Mouse (Mus musculus) intestine, embryonic 15.5 days (tissue): ENCODE results near the gene Gtpbp8. TPM values are rescaled to one million over a fixed set of nuclear protein-coding genes. Genes with fewer than 3 reads are reported as not detected.

Experiments used
- ATAC-seq: fragments of 200-750 bp; cut with Nextera tagmentation; 2 replicates; pipeline ENCODE4 v1.8.0; 2017; ENCODE audit warnings: moderate TSS enrichment, moderate library complexity
- H3K27ac ChIP-seq: fragments of 300-500 bp; sonication (generic); 2 replicates; pipeline ENCODE4 v1.5.1; 2015; ENCODE audit warnings: mild to moderate bottlenecking, inconsistent platforms
- H3K27me3 ChIP-seq: fragments of 300-500 bp; sonication (generic); replicated peaks from 2 replicates; pipeline ENCODE4 v1.6.1; 2015; ENCODE audit warnings: inconsistent platforms
- H3K36me3 ChIP-seq: fragments of 300-500 bp; sonication (generic); 2 replicates; pipeline ENCODE4 v1.6.1; 2015; ENCODE audit warnings: inconsistent platforms
- H3K4me1 ChIP-seq: fragments of 300-500 bp; sonication (generic); replicated peaks from 2 replicates; pipeline ENCODE4 v1.6.1; 2015; ENCODE audit warnings: inconsistent platforms
- H3K4me2 ChIP-seq: fragments of 300-500 bp; sonication (generic); replicated peaks from 2 replicates; pipeline ENCODE4 v1.6.1; 2015; ENCODE audit warnings: mild to moderate bottlenecking, inconsistent platforms
- H3K4me3 ChIP-seq: fragments of 300-500 bp; sonication (generic); replicated peaks from 2 replicates; pipeline ENCODE4 v1.5.1; 2015; ENCODE audit warnings: inconsistent platforms
- H3K9ac ChIP-seq: fragments of 300-500 bp; sonication (generic); 2 replicates; pipeline ENCODE4 v1.6.1; 2015; ENCODE audit warnings: inconsistent platforms
- H3K9me3 ChIP-seq: fragments of 300-500 bp; sonication (generic); 2 replicates; pipeline ENCODE4 v1.6.1; 2016; ENCODE audit warnings: inconsistent platforms
- WGBS: fragments of 180-500 bp; shearing (Covaris S2); methylation state at CpG from one replicate; pipeline ENCODE4 v1.1.7; 2015; 5-methylcytosine and 5-hydroxymethylcytosine counted together
- polyA plus RNA-seq: library from polyadenylated mRNA; unstranded; fragments of >200 nt; fragmentation: Nextera tagmentation; extraction: Ambion mirVana; gene quantifications from 2 replicates; pipeline ENCODE4 v1.2.1, GENCODE M21; 2015

Gtpbp8 gene
- polyA plus RNA-seq, 1 experiment from 2014 or later = 35.0 TPM

GRCm38 (mm10) chr16:44695859-44696620 lies 50.1 kb downstream of the Gtpbp8 start:
- Histone ChIP-seq H3K4me1 (0 out of 2 replicates have a peak, but pooled peaks cover 16% of the 10 kb centered on the region), H3K9me3 (no peaks in the 10 kb centered on the region), H3K4me2 (no peak overlapping the region), H3K9ac (no peak overlapping the region), H3K27me3 (no peaks in the 10 kb centered on the region), H3K4me3 (no peak overlapping the region), H3K36me3 (no peaks in the 10 kb centered on the region), H3K27ac (peak overlapping the region; percentile 69)
- WGBS = 31% methylated on average over 12 of the region's 12 CpGs
- ATAC-seq = peak; percentile 79

DNA sequence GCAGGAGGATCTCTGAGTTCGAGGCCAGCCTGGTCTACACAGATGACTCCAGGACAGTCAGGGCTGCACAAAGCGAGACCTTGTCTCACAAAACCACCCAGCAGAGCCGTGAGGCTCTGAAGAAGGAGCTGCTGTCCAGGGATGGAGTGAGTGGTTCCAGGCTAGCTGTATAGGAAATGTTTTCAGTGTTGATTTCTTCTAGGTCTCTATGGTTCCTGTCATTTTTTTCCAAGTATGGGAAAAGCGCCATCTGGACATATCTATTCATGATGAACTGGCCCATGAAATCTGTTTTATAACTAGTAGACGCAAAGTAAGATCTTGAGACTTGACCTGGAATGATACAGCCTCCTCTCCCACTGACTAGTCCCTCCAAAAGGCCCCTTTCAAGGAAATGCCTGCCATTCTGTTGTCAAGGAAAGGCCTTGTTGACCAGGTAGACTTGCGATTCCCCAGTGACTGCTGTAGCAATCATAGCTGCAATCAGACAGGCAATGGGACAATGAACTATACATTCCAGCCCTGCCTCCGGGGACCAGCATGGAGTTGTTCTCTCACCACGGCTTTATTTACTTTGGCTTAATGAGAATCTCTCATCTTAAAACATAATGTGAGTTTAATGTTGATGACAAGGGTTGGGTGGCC lies 50.8 kb downstream of the Gtpbp8 start:
- 50% methylated on average over 8 of the region's 8 CpGs for WGBS
- Histone ChIP-seq H3K4me2 (no peak overlapping the region), H3K27ac (peak overlapping the region; percentile 69), H3K27me3 (no peaks in the 10 kb centered on the region), H3K4me1 (0 out of 2 replicates have a peak, but pooled peaks cover 16% of the 10 kb centered on the region), H3K9ac (no peak overlapping the region), H3K9me3 (no peaks in the 10 kb centered on the region), H3K36me3 (no peaks in the 10 kb centered on the region), H3K4me3 (no peak overlapping the region)
- ATAC-seq = peak; percentile 35

GRCm38 (mm10) chr16:44693695-44694094 lies 52.5 kb downstream of the Gtpbp8 start:
- WGBS = 70% methylated on average over 6 of the region's 6 CpGs
- H3K9ac ChIP-seq = no peak overlapping the region
- ATAC-seq = no peak
- H3K27me3 ChIP-seq = no peaks in the 10 kb centered on the region
- H3K4me3 ChIP-seq = no peak overlapping the region
- no peaks in the 10 kb centered on the region for H3K36me3 ChIP-seq
- H3K9me3 ChIP-seq = no peaks in the 10 kb centered on the region
- H3K4me2 ChIP-seq = no peak overlapping the region
- H3K27ac ChIP-seq = no peak overlapping the region
- 0 out of 2 replicates have a peak, but pooled peaks cover 16% of the 10 kb centered on the region for H3K4me1 ChIP-seq

DNA sequence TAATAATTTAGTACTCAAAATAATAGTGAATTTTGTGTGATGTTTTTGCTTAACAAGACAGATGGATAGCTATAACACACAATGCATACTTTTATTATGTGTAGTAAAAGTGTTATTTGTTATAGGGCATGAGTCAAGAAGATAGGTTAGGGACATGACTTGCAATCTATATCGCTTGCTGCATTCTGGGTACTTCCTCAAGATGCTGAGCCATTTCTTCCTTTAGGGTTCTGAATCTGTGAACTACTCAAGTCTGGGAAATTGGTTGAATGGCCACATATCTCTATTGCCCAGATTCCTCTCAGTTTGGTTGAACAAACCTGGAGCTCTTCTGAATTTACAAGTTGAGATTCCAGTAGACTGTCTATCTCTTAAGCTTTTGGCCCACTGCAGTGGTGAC lies 53.6 kb downstream of the Gtpbp8 start:
- no peak overlapping the region for H3K27ac ChIP-seq
- no peak overlapping the region for H3K9ac ChIP-seq

GRCm38 (mm10) chr16:44691561-44692141 lies 54.5 kb downstream of the Gtpbp8 start:
- H3K4me3 ChIP-seq = no peak overlapping the region
- ATAC-seq = 0 out of 2 replicates have a peak, but pooled peaks have one; percentile 14
- no peaks in the 10 kb centered on the region for H3K36me3 ChIP-seq
- no peak overlapping the region for H3K9ac ChIP-seq
- 48% methylated on average over 17 of the region's 17 CpGs for WGBS
- H3K4me2 ChIP-seq = peak overlapping the region; percentile 17; the same call in 1 of the 2 replicates
- H3K27me3 ChIP-seq = no peaks in the 10 kb centered on the region
- peak overlapping the region; percentile 11; the same call in 1 of the 2 replicates for H3K27ac ChIP-seq
- 0 out of 2 replicates have a peak, but pooled peaks cover 16% of the 10 kb centered on the region for H3K4me1 ChIP-seq
- no peaks in the 10 kb centered on the region for H3K9me3 ChIP-seq

More for the DNA sequence above, 53.6 kb downstream of the Gtpbp8 start:
- H3K9me3 ChIP-seq = no peaks in the 10 kb centered on the region
- H3K36me3 ChIP-seq = no peaks in the 10 kb centered on the region
- H3K4me1 ChIP-seq = 0 out of 2 replicates have a peak, but pooled peaks cover 18% of the 10 kb centered on the region
- no peaks in the 10 kb centered on the region for H3K27me3 ChIP-seq
- no peak overlapping the region for H3K4me3 ChIP-seq
- no peak overlapping the region for H3K4me2 ChIP-seq
- WGBS = 89% methylated on average over 1 of the region's 1 CpGs
- ATAC-seq = no peak

DNA sequence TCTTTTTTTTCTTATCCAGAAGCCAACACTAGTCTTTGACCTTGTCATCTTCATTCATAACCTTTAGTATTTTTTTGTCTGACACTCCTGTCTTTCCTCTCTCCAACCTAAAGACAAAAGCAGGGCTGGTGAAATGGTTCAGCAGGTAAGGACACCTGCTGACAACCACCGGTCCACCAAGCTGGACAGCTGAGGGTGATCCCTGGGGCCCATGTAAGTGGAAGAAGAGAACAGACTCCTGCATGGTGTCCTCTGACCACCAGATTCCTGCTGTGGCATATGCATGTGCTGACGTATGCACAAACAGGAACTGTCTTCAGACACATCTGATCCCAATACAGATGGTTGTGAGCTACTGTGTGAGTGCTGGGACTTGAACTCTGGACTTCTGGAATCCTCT lies 55.1 kb downstream of the Gtpbp8 start:
- H3K9me3 ChIP-seq = no peaks in the 10 kb centered on the region
- no peak for ATAC-seq

GRCm38 (mm10) chr16:44690501-44690900 lies 55.7 kb downstream of the Gtpbp8 start:
- H3K9me3 ChIP-seq = no peaks in the 10 kb centered on the region
- H3K4me3 ChIP-seq = no peak overlapping the region
- no peak overlapping the region for H3K27ac ChIP-seq
- 0 out of 2 replicates have a peak, but pooled peaks cover 9% of the 10 kb centered on the region for H3K4me1 ChIP-seq
- no peak overlapping the region for H3K4me2 ChIP-seq
- WGBS = 79% methylated on average over 2 of the region's 2 CpGs
- no peaks in the 10 kb centered on the region for H3K27me3 ChIP-seq
- no peaks in the 10 kb centered on the region for H3K36me3 ChIP-seq
- no peak overlapping the region for H3K9ac ChIP-seq
- no peak for ATAC-seq

More for the DNA sequence above, 55.1 kb downstream of the Gtpbp8 start:
- no peaks in the 10 kb centered on the region for H3K27me3 ChIP-seq
- no peak overlapping the region for H3K4me3 ChIP-seq
- H3K9ac ChIP-seq = no peak overlapping the region
- H3K27ac ChIP-seq = peak overlapping the region; percentile 11; the same call in 1 of the 2 replicates
- no peak overlapping the region for H3K4me2 ChIP-seq
- H3K36me3 ChIP-seq = no peaks in the 10 kb centered on the region
- 67% methylated on average over 2 of the region's 2 CpGs for WGBS
- H3K4me1 ChIP-seq = 0 out of 2 replicates have a peak, but pooled peaks cover 11% of the 10 kb centered on the region

GRCm38 (mm10) chr16:44688507-44688906 lies 57.7 kb downstream of the Gtpbp8 start:
- Histone ChIP-seq H3K27me3 (no peaks in the 10 kb centered on the region), H3K4me3 (no peak overlapping the region), H3K4me1 (0 out of 2 replicates have a peak, but pooled peaks cover 8% of the 10 kb centered on the region), H3K4me2 (no peak overlapping the region), H3K9ac (no peak overlapping the region), H3K27ac (no peak overlapping the region), H3K9me3 (no peaks in the 10 kb centered on the region), H3K36me3 (no peaks in the 10 kb centered on the region)
- WGBS = 20% methylated on average over 4 of the region's 4 CpGs
- ATAC-seq = 0 out of 2 replicates have a peak, but pooled peaks have one; percentile 11

DNA sequence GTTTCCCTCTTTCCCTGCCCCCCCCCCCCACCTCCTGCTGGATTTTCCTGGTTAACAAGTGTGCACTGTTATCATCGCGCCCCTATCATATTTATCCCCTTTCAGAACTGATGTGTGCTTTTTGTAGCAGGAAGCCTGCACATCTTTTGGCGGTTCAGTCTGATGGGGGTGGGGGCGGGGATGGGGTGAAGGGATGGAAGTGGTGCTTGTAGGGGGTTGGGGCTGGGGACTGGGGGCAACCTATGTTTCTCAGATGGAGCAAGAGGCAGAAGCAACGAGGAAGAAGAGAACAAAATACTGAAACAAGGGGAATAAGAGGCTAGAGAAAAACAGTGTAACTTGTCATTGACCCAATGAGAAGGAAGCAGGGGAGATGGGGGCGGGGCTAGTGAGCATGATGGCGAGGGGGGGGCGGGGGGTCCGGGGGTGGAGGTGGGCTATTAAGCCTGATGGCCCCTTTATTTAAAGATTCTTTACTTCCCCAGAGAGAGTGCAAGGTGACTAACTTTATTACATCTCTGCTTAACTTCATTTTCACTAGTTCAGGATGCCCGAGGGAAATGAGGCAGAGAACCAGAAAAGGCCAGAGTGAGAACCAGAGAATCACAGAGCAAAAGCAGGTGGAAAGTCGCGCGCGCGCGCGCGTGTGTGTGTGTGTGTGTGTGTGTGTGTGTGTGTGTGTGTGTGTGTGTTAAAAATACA lies 58.3 kb downstream of the Gtpbp8 start:
- no peaks in the 10 kb centered on the region for H3K36me3 ChIP-seq
- WGBS = 9% methylated on average over 18 of the region's 18 CpGs
- no peaks in the 10 kb centered on the region for H3K27me3 ChIP-seq
- H3K4me2 ChIP-seq = peak overlapping the region; percentile 24
- ATAC-seq = peak; percentile 31; the same call in 1 of the 2 replicates
- H3K4me1 ChIP-seq = 0 out of 2 replicates have a peak, but pooled peaks cover 8% of the 10 kb centered on the region
- H3K27ac ChIP-seq = no peak overlapping the region
- no peak overlapping the region for H3K4me3 ChIP-seq
- no peaks in the 10 kb centered on the region for H3K9me3 ChIP-seq
- H3K9ac ChIP-seq = no peak overlapping the region

- no peak overlapping the region for H3K4me3 ChIP-seq
- H3K27ac ChIP-seq = no peak overlapping the region
- H3K9ac ChIP-seq = no peak overlapping the region
- no peaks in the 10 kb centered on the region for H3K9me3 ChIP-seq
- 0 out of 2 replicates have a peak, but pooled peaks have one; percentile 20 for ATAC-seq
- peak overlapping the region; percentile 24; the same call in 1 of the 2 replicates for H3K4me2 ChIP-seq
- H3K4me1 ChIP-seq = 0 out of 2 replicates have a peak, but pooled peaks cover 8% of the 10 kb centered on the region
- H3K36me3 ChIP-seq = no peaks in the 10 kb centered on the region
- no peaks in the 10 kb centered on the region for H3K27me3 ChIP-seq
- 61% methylated on average over 20 of the region's 20 CpGs for WGBS
Measured at GRCm38 (mm10) chr16:44686991-44687718, 59.0 kb downstream of the Gtpbp8 start.
